Mouse (Mus musculus) embryonic facial prominence, embryonic 12.5 days (tissue): ENCODE measurements around the gene 6030468B19Rik. TPM values are rescaled to one million over a fixed set of nuclear protein-coding genes. Genes with fewer than 3 reads are reported as not detected.
"Not testable (repeated sequence)": the region's sequence is repeated elsewhere in the genome, so short reads cannot be mapped to it uniquely, and the experiment has no call there.

Experiments used
- ATAC-seq: fragments of 200-750 bp; cut with Nextera tagmentation; 2 replicates; pipeline ENCODE4 v1.8.0; 2017; ENCODE audit not compliant: insufficient number of reproducible peaks, insufficient read depth, low FRiP score, low TSS enrichment
- H3K27ac ChIP-seq: fragments of 300-500 bp; sonication (generic); 2 replicates; pipeline ENCODE4 v1.5.1; 2016; ENCODE audit warnings: mild to moderate bottlenecking
- H3K27me3 ChIP-seq: fragments of 300-500 bp; sonication (generic); 2 replicates; pipeline ENCODE4 v1.6.1; 2016; ENCODE audit warnings: mild to moderate bottlenecking, moderate library complexity
- H3K36me3 ChIP-seq: fragments of 300-500 bp; sonication (generic); 2 replicates; pipeline ENCODE4 v1.6.1; 2016; ENCODE audit warnings: mild to moderate bottlenecking
- H3K4me1 ChIP-seq: fragments of 300-500 bp; sonication (generic); 2 replicates; pipeline ENCODE4 v1.6.1; 2016
- H3K4me2 ChIP-seq: fragments of 300-500 bp; sonication (generic); replicated peaks from 2 replicates; pipeline ENCODE4 v1.6.1; 2016; ENCODE audit warnings: mild to moderate bottlenecking, moderate library complexity
- H3K4me3 ChIP-seq: fragments of 300-500 bp; sonication (generic); 2 replicates; pipeline ENCODE4 v1.5.1; 2016; ENCODE audit warnings: mild to moderate bottlenecking
- H3K9ac ChIP-seq: fragments of 300-500 bp; sonication (generic); 2 replicates; pipeline ENCODE4 v1.6.1; 2016; ENCODE audit warnings: mild to moderate bottlenecking, moderate library complexity
- H3K9me3 ChIP-seq: fragments of 300-500 bp; sonication (generic); 2 replicates; pipeline ENCODE4 v1.6.1; 2016; ENCODE audit warnings: mild to moderate bottlenecking, moderate library complexity
- WGBS: fragments of 180-500 bp; shearing (Covaris S2); methylation state at CpG from one replicate; pipeline ENCODE4 v1.1.7; 2016; 5-methylcytosine and 5-hydroxymethylcytosine counted together
- polyA plus RNA-seq: library from polyadenylated mRNA; unstranded; fragments of >200 nt; fragmentation: Nextera tagmentation; extraction: Ambion mirVana; gene quantifications from 2 replicates; pipeline ENCODE4 v1.2.1, GENCODE M21; 2016

Gene 6030468B19Rik
- polyA plus RNA-seq, 1 experiment from 2014 or later, result 0.26 TPM

- peak within 1 kb of the TSS; percentile 78 for H3K4me3 ChIP-seq
- no peaks in the 10 kb centered on the region for H3K9me3 ChIP-seq
- H3K27me3 ChIP-seq, result no peaks in the 10 kb centered on the region
- under 1% methylated on average over 73 of the region's 75 CpGs for WGBS
- 0 out of 2 replicates have a peak within 1 kb of the TSS, but pooled peaks have one; percentile 38 for H3K27ac ChIP-seq
- H3K9ac ChIP-seq, result peak within 1 kb of the TSS; percentile 67
- peak within 1 kb of the TSS; percentile 100 for H3K4me2 ChIP-seq
- ATAC-seq, result peak; percentile 32; the same call in 1 of the 2 replicates
- H3K36me3 ChIP-seq, result peaks cover 24% of the 10 kb centered on the region
- H3K4me1 ChIP-seq, result peaks cover 12% of the 10 kb centered on the region
Observed at GRCm38 (mm10) chr11:117809407-117810311, 12.2 kb downstream of the 6030468B19Rik start, which contains the start of the genes Gm20708 and Syngr2. Gene Gm20708, plus strand, starts transcription at chr11:117809668. Gene Syngr2, plus strand, starts transcription at chr11:117809668.

GRCm38 (mm10) chr11:117810401-117811046 lies 13.1 kb downstream of the 6030468B19Rik start:
- Histone ChIP-seq H3K27ac (0 out of 2 replicates have a peak overlapping the region, but pooled peaks have one; percentile 38), H3K4me2 (peak overlapping the region; percentile 100), H3K9me3 (no peaks in the 10 kb centered on the region), H3K9ac (peak overlapping the region; percentile 67), H3K27me3 (no peaks in the 10 kb centered on the region), H3K4me1 (peaks cover 12% of the 10 kb centered on the region), H3K4me3 (peak overlapping the region; percentile 78), H3K36me3 (peaks cover 31% of the 10 kb centered on the region)
- ATAC-seq, result peak; percentile 70
- WGBS, result 1% methylated on average over 21 of the region's 21 CpGs

- no peak for ATAC-seq
- 80% methylated on average over 5 of the region's 5 CpGs for WGBS
- Histone ChIP-seq H3K27me3 (no peaks in the 10 kb centered on the region), H3K4me2 (no peak overlapping the region), H3K4me1 (peaks cover 12% of the 10 kb centered on the region), H3K36me3 (peaks cover 62% of the 10 kb centered on the region), H3K9me3 (no peaks in the 10 kb centered on the region), H3K27ac (no peak overlapping the region), H3K4me3 (no peak overlapping the region), H3K9ac (no peak overlapping the region)
Observed at GRCm38 (mm10) chr11:117813867-117814266, 16.4 kb downstream of the 6030468B19Rik start.

GRCm38 (mm10) chr11:117814704-117815366 lies 17.4 kb downstream of the 6030468B19Rik start:
- H3K9ac ChIP-seq, result no peak overlapping the region
- no peaks in the 10 kb centered on the region for H3K9me3 ChIP-seq
- H3K4me1 ChIP-seq, result peaks cover 8% of the 10 kb centered on the region
- WGBS, result 94% methylated on average over 6 of the region's 6 CpGs
- no peak for ATAC-seq
- H3K4me2 ChIP-seq, result no peak overlapping the region
- peaks cover 71% of the 10 kb centered on the region for H3K36me3 ChIP-seq
- no peaks in the 10 kb centered on the region for H3K27me3 ChIP-seq
- H3K27ac ChIP-seq, result no peak overlapping the region
- H3K4me3 ChIP-seq, result no peak overlapping the region

- not testable (repeated sequence) for ATAC-seq
- peaks cover 82% of the 10 kb centered on the region for H3K36me3 ChIP-seq
- 82% methylated on average over 9 of the region's 9 CpGs for WGBS
Observed at GRCm38 (mm10) chr11:117815850-117816249, 18.4 kb downstream of the 6030468B19Rik start.

GRCm38 (mm10) chr11:117816389-117816996 lies 19.0 kb downstream of the 6030468B19Rik start:
- no peak overlapping the region for H3K4me3 ChIP-seq
- H3K36me3 ChIP-seq, result peaks cover 88% of the 10 kb centered on the region
- ATAC-seq, result no peak
- no peak overlapping the region for H3K27ac ChIP-seq
- WGBS, result 87% methylated on average over 11 of the region's 13 CpGs
- no peak overlapping the region for H3K4me2 ChIP-seq
- no peak overlapping the region for H3K9ac ChIP-seq
- no peaks in the 10 kb centered on the region for H3K9me3 ChIP-seq
- H3K4me1 ChIP-seq, result no peaks in the 10 kb centered on the region
- no peaks in the 10 kb centered on the region for H3K27me3 ChIP-seq

More at GRCm38 (mm10) chr11:117815850-117816249, 18.4 kb downstream of the 6030468B19Rik start:
- not testable (repeated sequence) for H3K4me2 ChIP-seq, H3K9me3 ChIP-seq, H3K4me3 ChIP-seq, H3K27ac ChIP-seq, H3K9ac ChIP-seq, H3K27me3 ChIP-seq, H3K4me1 ChIP-seq

- no peak overlapping the region for H3K27ac ChIP-seq
- H3K36me3 ChIP-seq, result peaks cover 80% of the 10 kb centered on the region
- no peaks in the 10 kb centered on the region for H3K27me3 ChIP-seq
- peaks cover 9% of the 10 kb centered on the region for H3K4me1 ChIP-seq
- H3K4me2 ChIP-seq, result no peak overlapping the region
- WGBS, result 75% methylated on average over 8 of the region's 8 CpGs
- no peak overlapping the region for H3K9ac ChIP-seq
- H3K9me3 ChIP-seq, result no peaks in the 10 kb centered on the region
- no peak for ATAC-seq
- H3K4me3 ChIP-seq, result no peak overlapping the region
Observed at GRCm38 (mm10) chr11:117819095-117819494, 21.6 kb downstream of the 6030468B19Rik start.

GRCm38 (mm10) chr11:117820173-117820572 lies 22.7 kb downstream of the 6030468B19Rik start:
- 92% methylated on average over 7 of the region's 7 CpGs for WGBS
- H3K4me3 ChIP-seq, result no peak overlapping the region
- H3K9ac ChIP-seq, result no peak overlapping the region
- H3K9me3 ChIP-seq, result no peaks in the 10 kb centered on the region
- no peak for ATAC-seq
- no peaks in the 10 kb centered on the region for H3K27me3 ChIP-seq
- peaks cover 14% of the 10 kb centered on the region for H3K4me1 ChIP-seq
- no peak overlapping the region for H3K4me2 ChIP-seq
- peaks cover 70% of the 10 kb centered on the region for H3K36me3 ChIP-seq
- no peak overlapping the region for H3K27ac ChIP-seq

- ATAC-seq, result no peak
Observed at GRCm38 (mm10) chr11:117821868-117822267, 24.4 kb downstream of the 6030468B19Rik start.

GRCm38 (mm10) chr11:117822728-117823241 lies 25.3 kb downstream of the 6030468B19Rik start:
- WGBS, result 84% methylated on average over 7 of the region's 7 CpGs
- H3K36me3 ChIP-seq, result peaks cover 47% of the 10 kb centered on the region
- no peak overlapping the region for H3K4me3 ChIP-seq
- H3K27ac ChIP-seq, result no peak overlapping the region
- H3K27me3 ChIP-seq, result no peaks in the 10 kb centered on the region
- H3K4me1 ChIP-seq, result peaks cover 28% of the 10 kb centered on the region
- no peak for ATAC-seq
- H3K9me3 ChIP-seq, result no peaks in the 10 kb centered on the region
- no peak overlapping the region for H3K4me2 ChIP-seq
- H3K9ac ChIP-seq, result no peak overlapping the region

More at GRCm38 (mm10) chr11:117821868-117822267, 24.4 kb downstream of the 6030468B19Rik start:
- Histone ChIP-seq H3K27me3 (no peaks in the 10 kb centered on the region), H3K4me1 (peaks cover 21% of the 10 kb centered on the region), H3K9me3 (no peaks in the 10 kb centered on the region), H3K4me2 (no peak overlapping the region), H3K4me3 (no peak overlapping the region), H3K27ac (no peak overlapping the region), H3K36me3 (peaks cover 54% of the 10 kb centered on the region), H3K9ac (no peak overlapping the region)
- 80% methylated on average over 9 of the region's 9 CpGs for WGBS

GRCm38 (mm10) chr11:117823411-117823810 lies 26.0 kb downstream of the 6030468B19Rik start:
- Histone ChIP-seq H3K4me3 (no peak overlapping the region), H3K4me2 (no peak overlapping the region), H3K9me3 (no peaks in the 10 kb centered on the region), H3K36me3 (peaks cover 41% of the 10 kb centered on the region), H3K9ac (no peak overlapping the region), H3K27ac (no peak overlapping the region), H3K27me3 (no peaks in the 10 kb centered on the region), H3K4me1 (peaks cover 35% of the 10 kb centered on the region)
- 87% methylated on average over 6 of the region's 6 CpGs for WGBS
- no peak for ATAC-seq
